Mouse (Mus musculus) kidney, adult 2 months (tissue): ENCODE results near the gene Ripor3.

Source experiments
- CTCF ChIP-seq: fragments of 200-500 bp; conservative IDR thresholded peaks from 2 replicates; pipeline ENCODE4 v1.5.1; 2011; ENCODE audit warnings: low read depth, mild to moderate bottlenecking, control low read depth, low read length, moderate library complexity, mixed read lengths; ENCODE audit not compliant: insufficient read depth, insufficient read length
- POLR2A ChIP-seq: fragments of 200-500 bp; IDR thresholded peaks from one replicate; pipeline ENCODE4 v1.6.1; 2011; ENCODE audit warnings: low read depth, low read length, control low read depth

DNA sequence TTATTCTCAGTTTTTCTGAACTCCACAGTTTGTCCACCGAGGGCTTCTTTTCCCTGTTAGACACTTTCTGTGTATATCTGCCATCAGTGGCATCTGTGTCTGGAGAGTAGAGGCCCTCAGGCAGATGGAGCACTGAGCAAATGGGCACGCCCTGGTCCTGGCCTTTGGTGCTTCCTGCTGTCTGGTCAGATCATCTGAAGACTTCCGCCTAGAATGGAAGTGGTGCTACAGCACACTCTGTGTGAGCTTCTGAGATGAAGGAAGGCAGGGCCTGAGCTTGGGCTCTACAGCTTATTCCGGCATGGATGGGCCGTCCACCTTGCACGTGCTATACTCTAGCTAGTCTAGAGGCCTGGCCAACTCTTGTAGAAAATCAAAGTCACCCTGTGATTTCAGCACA, 48.1 kb downstream of the Ripor3 start:
- TF ChIP-seq POLR2A (no peak), CTCF (no peak)
